Mouse (Mus musculus) embryonic facial prominence, embryonic 11.5 days (tissue): ENCODE measurements around the gene Lgr4. TPM values are rescaled to one million over a fixed set of nuclear protein-coding genes. Genes with fewer than 3 reads are reported as not detected.

ENCODE experiments used
- ATAC-seq: fragments of 200-750 bp; cut with Nextera tagmentation; replicated peaks from 2 replicates; pipeline ENCODE4 v1.8.0; 2017; ENCODE audit warnings: low read depth; ENCODE audit not compliant: insufficient number of reproducible peaks, low FRiP score, low TSS enrichment
- DNase-seq: peaks from one replicate; pipeline ENCODE4 v3.0.0-alpha.2; 2015; ENCODE audit warnings: low spot score
- H3K27ac ChIP-seq: fragments of 300-500 bp; sonication (generic); replicated peaks from 2 replicates; pipeline ENCODE4 v1.5.1; 2014; ENCODE audit warnings: mild to moderate bottlenecking, low read depth, low read length, control low read depth
- H3K27me3 ChIP-seq: fragments of 300-500 bp; sonication (generic); 2 replicates; pipeline ENCODE4 v1.6.1; 2014; ENCODE audit warnings: mild to moderate bottlenecking, low read length, moderate library complexity, mixed read lengths; ENCODE audit not compliant: control insufficient read depth, insufficient read depth
- H3K36me3 ChIP-seq: fragments of 300-500 bp; sonication (generic); replicated peaks from 2 replicates; pipeline ENCODE4 v1.6.1; 2014; ENCODE audit warnings: low read depth, mild to moderate bottlenecking, low read length, moderate library complexity, mixed read lengths; ENCODE audit not compliant: control insufficient read depth, insufficient read depth
- H3K4me1 ChIP-seq: fragments of 300-500 bp; sonication (generic); 2 replicates; pipeline ENCODE4 v1.6.1; 2014; ENCODE audit warnings: low read length, mixed read lengths; ENCODE audit not compliant: control insufficient read depth, insufficient read depth
- H3K4me2 ChIP-seq: fragments of 300-500 bp; sonication (generic); 2 replicates; pipeline ENCODE4 v1.6.1; 2014; ENCODE audit warnings: low read depth, mild to moderate bottlenecking, control low read depth, low read length, moderate library complexity
- H3K4me3 ChIP-seq: fragments of 300-500 bp; sonication (generic); 2 replicates; pipeline ENCODE4 v1.5.1; 2014; ENCODE audit warnings: low read depth, low read length, control low read depth
- H3K9ac ChIP-seq: fragments of 300-500 bp; sonication (generic); replicated peaks from 2 replicates; pipeline ENCODE4 v1.6.1; 2014; ENCODE audit warnings: mild to moderate bottlenecking, control low read depth, low read length
- H3K9me3 ChIP-seq: fragments of 300-500 bp; sonication (generic); replicated peaks from 2 replicates; pipeline ENCODE4 v1.6.1; 2016; ENCODE audit warnings: mild to moderate bottlenecking, low read length, inconsistent platforms, mixed read lengths; ENCODE audit not compliant: control insufficient read depth
- WGBS: fragments of 180-500 bp; shearing (Covaris S2); extraction: QIAGEN DNeasy Blood & Tissue Kit; methylation state at CpG from one replicate; pipeline ENCODE4 v1.1.7; 2014; 5-methylcytosine and 5-hydroxymethylcytosine counted together
- polyA plus RNA-seq: library from polyadenylated mRNA; unstranded; fragments of >200 nt; fragmentation: Nextera tagmentation; extraction: Ambion mirVana; gene quantifications from 2 replicates; pipeline ENCODE4 v1.2.1, GENCODE M21; 2014

Lgr4 gene
- polyA plus RNA-seq, 1 experiment from 2014 or later, result 17.2 TPM

GRCm38 (mm10) chr2:110042861-110043760 lies 125.7 kb downstream of the Lgr4 start:
- H3K27me3 ChIP-seq, result no peaks in the 10 kb centered on the region

GRCm38 (mm10) chr2:110058424-110058823 lies 141.0 kb downstream of the Lgr4 start:
- ATAC-seq (no peak), DNase-seq (no peak)
- H3K4me3 ChIP-seq, result no peak overlapping the region
- no peaks in the 10 kb centered on the region for H3K36me3 ChIP-seq
- H3K9me3 ChIP-seq, result no peaks in the 10 kb centered on the region
- no peak overlapping the region for H3K9ac ChIP-seq
- 49% methylated on average over 4 of the region's 4 CpGs for WGBS
- H3K27me3 ChIP-seq, result no peaks in the 10 kb centered on the region
- H3K27ac ChIP-seq, result no peak overlapping the region
- H3K4me2 ChIP-seq, result no peak overlapping the region
- no peaks in the 10 kb centered on the region for H3K4me1 ChIP-seq

More at GRCm38 (mm10) chr2:110042861-110043760, 125.7 kb downstream of the Lgr4 start:
- no peaks in the 10 kb centered on the region for H3K9me3 ChIP-seq
- no peak overlapping the region for H3K4me2 ChIP-seq
- 71% methylated on average over 5 of the region's 5 CpGs for WGBS
- no peaks in the 10 kb centered on the region for H3K36me3 ChIP-seq
- DNase-seq (no peak), ATAC-seq (no peak)
- no peak overlapping the region for H3K27ac ChIP-seq
- no peak overlapping the region for H3K4me3 ChIP-seq
- no peaks in the 10 kb centered on the region for H3K4me1 ChIP-seq
- H3K9ac ChIP-seq, result no peak overlapping the region

DNA sequence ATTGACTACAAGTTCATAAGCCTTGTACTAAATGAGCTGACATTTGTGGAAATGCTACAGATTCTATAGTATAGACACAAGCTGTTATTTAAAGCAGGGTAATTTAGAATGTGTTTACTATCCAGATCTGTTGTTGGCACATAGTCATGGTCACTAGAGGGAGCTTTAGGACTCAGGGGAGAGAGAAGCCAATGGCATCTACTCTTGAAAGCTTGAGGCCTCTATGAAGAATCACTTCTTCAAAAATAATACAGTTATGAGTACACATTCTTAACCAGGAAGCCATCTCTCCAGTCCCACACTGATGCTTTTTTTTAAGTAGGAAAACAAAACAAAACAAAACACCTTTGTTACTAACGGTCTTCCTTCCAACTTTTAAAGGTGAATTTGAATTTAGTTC lies 145.7 kb downstream of the Lgr4 start:
- Histone ChIP-seq H3K36me3 (no peaks in the 10 kb centered on the region), H3K9me3 (no peaks in the 10 kb centered on the region), H3K4me3 (no peak overlapping the region), H3K4me1 (no peaks in the 10 kb centered on the region), H3K27ac (no peak overlapping the region), H3K27me3 (no peaks in the 10 kb centered on the region), H3K4me2 (no peak overlapping the region), H3K9ac (no peak overlapping the region)
- ATAC-seq (no peak), DNase-seq (no peak)
- 88% methylated on average over 1 of the region's 1 CpGs for WGBS

Other genes starting within 250 kb of the Lgr4 start
- 6.6 and 7.9 TPM in 2 replicates for gene Bdnf, start 242.9 kb upstream of the Lgr4 start, polyA plus RNA-seq
- gene Lin7c, start 26.8 kb upstream of the Lgr4 start, polyA plus RNA-seq, result 93.6 and 94.3 TPM in 2 replicates
- 53.3 and 66.1 TPM in 2 replicates for gene Ccdc34, start 100.2 kb downstream of the Lgr4 start, polyA plus RNA-seq